Mouse (Mus musculus) embryonic facial prominence, embryonic 11.5 days (tissue): Measurements from ENCODE around the gene Ccn1. TPM values are rescaled to one million over a fixed set of nuclear protein-coding genes. Genes with fewer than 3 reads are reported as not detected.
A peak's percentile ranks its signal among the peaks of the same experiment; 100 is the strongest.

Experiments used
- ATAC-seq: fragments of 200-750 bp; cut with Nextera tagmentation; replicated peaks from 2 replicates; pipeline ENCODE4 v1.8.0; 2017; ENCODE audit warnings: low read depth; ENCODE audit not compliant: insufficient number of reproducible peaks, low FRiP score, low TSS enrichment
- DNase-seq: peaks from one replicate; pipeline ENCODE4 v3.0.0-alpha.2; 2015; ENCODE audit warnings: low spot score
- H3K27ac ChIP-seq: fragments of 300-500 bp; sonication (generic); replicated peaks from 2 replicates; pipeline ENCODE4 v1.5.1; 2014; ENCODE audit warnings: mild to moderate bottlenecking, low read depth, low read length, control low read depth
- H3K27me3 ChIP-seq: fragments of 300-500 bp; sonication (generic); 2 replicates; pipeline ENCODE4 v1.6.1; 2014; ENCODE audit warnings: mild to moderate bottlenecking, low read length, moderate library complexity, mixed read lengths; ENCODE audit not compliant: control insufficient read depth, insufficient read depth
- H3K36me3 ChIP-seq: fragments of 300-500 bp; sonication (generic); replicated peaks from 2 replicates; pipeline ENCODE4 v1.6.1; 2014; ENCODE audit warnings: low read depth, mild to moderate bottlenecking, low read length, moderate library complexity, mixed read lengths; ENCODE audit not compliant: control insufficient read depth, insufficient read depth
- H3K4me1 ChIP-seq: fragments of 300-500 bp; sonication (generic); 2 replicates; pipeline ENCODE4 v1.6.1; 2014; ENCODE audit warnings: low read length, mixed read lengths; ENCODE audit not compliant: control insufficient read depth, insufficient read depth
- H3K4me2 ChIP-seq: fragments of 300-500 bp; sonication (generic); 2 replicates; pipeline ENCODE4 v1.6.1; 2014; ENCODE audit warnings: low read depth, mild to moderate bottlenecking, control low read depth, low read length, moderate library complexity
- H3K4me3 ChIP-seq: fragments of 300-500 bp; sonication (generic); 2 replicates; pipeline ENCODE4 v1.5.1; 2014; ENCODE audit warnings: low read depth, low read length, control low read depth
- H3K9ac ChIP-seq: fragments of 300-500 bp; sonication (generic); replicated peaks from 2 replicates; pipeline ENCODE4 v1.6.1; 2014; ENCODE audit warnings: mild to moderate bottlenecking, control low read depth, low read length
- H3K9me3 ChIP-seq: fragments of 300-500 bp; sonication (generic); replicated peaks from 2 replicates; pipeline ENCODE4 v1.6.1; 2016; ENCODE audit warnings: mild to moderate bottlenecking, low read length, inconsistent platforms, mixed read lengths; ENCODE audit not compliant: control insufficient read depth
- WGBS: fragments of 180-500 bp; shearing (Covaris S2); extraction: QIAGEN DNeasy Blood & Tissue Kit; methylation state at CpG from one replicate; pipeline ENCODE4 v1.1.7; 2014; 5-methylcytosine and 5-hydroxymethylcytosine counted together
- polyA plus RNA-seq: library from polyadenylated mRNA; unstranded; fragments of >200 nt; fragmentation: Nextera tagmentation; extraction: Ambion mirVana; gene quantifications from 2 replicates; pipeline ENCODE4 v1.2.1, GENCODE M21; 2014

The Ccn1 gene
- 28.9 and 29.6 TPM in 2 replicates for polyA plus RNA-seq

DNA sequence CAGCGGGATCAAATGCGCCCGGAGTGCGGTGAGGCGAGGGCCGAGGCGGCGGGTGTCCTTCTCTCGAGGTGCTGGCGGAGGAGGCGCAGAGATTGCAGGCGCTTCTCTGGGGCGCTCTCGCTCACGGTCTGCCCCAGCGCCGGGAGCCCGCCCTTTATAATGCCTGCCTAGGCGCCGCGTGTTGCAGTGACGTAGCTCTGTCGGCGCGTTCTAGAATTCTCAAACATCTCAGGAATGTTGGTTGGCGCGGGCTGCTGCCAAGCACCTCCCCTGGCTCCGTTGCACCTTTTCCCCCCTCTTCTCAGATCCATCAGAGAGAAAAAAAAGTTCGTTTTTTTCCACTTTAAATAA lies at the start of gene Ccn1:
TSS of gene Ccn1 (minus strand) at position 130 of the 351 bp plus-strand sequence.
- H3K36me3 ChIP-seq: no peaks in the 10 kb centered on the region
- peak within 1 kb of the TSS; percentile 75 for H3K4me3 ChIP-seq
- WGBS: 0% methylated on average over 29 of the region's 29 CpGs
- ATAC-seq: peak; percentile 50
- no peaks in the 10 kb centered on the region for H3K27me3 ChIP-seq
- DNase-seq: peak; percentile 94
- peak within 1 kb of the TSS; percentile 79 for H3K4me2 ChIP-seq
- peak within 1 kb of the TSS; percentile 85 for H3K9ac ChIP-seq
- H3K9me3 ChIP-seq: no peaks in the 10 kb centered on the region
- H3K4me1 ChIP-seq: peaks cover 2% of the 10 kb centered on the region
- peak within 1 kb of the TSS; percentile 80 for H3K27ac ChIP-seq

DNA sequence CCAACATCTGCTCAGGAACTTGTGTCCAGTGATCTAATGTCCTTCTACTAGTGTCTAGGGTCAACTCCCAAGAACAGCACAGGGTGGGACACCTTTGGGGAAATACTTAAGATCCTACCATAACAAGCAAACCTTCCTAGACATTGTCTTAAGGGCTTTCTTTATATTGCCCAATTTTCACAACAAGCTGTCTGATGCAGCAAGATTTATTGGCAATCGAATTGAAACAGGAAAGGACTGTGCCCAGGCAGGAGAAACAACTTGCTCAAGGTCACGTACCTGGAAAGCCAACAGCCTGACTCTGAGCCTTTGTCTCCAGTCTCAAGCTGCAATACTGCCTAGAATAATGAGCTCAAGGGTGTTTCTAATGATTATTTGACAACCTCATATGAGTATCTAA lies 43.6 kb upstream of the Ccn1 start:
- Histone ChIP-seq H3K9me3 (no peaks in the 10 kb centered on the region), H3K4me1 (no peaks in the 10 kb centered on the region), H3K27me3 (no peaks in the 10 kb centered on the region), H3K9ac (no peak overlapping the region), H3K4me3 (no peak overlapping the region), H3K27ac (no peak overlapping the region), H3K4me2 (no peak overlapping the region), H3K36me3 (no peaks in the 10 kb centered on the region)
- DNase-seq (no peak), ATAC-seq (no peak)
- 93% methylated on average over 2 of the region's 2 CpGs for WGBS

DNA sequence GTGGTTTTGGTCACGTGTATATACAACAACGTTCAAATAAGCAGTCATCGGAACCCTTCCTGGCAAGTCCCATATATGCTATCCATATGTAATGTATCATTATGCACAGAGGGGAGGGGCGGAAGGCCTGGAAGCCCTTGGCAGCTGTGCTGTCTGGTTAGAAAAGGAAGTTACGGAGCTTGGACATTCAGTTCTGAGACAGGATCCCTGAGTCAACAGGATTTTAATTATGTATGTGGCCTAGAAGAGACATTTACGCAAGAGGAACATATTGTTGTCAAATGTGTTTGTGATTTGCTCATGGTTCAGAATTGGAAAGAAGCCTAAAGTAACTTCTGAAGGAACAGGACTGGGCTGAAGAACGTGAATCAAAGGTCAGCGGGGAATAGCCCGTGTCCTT lies 42.3 kb upstream of the Ccn1 start:
- H3K9me3 ChIP-seq: no peaks in the 10 kb centered on the region
- ATAC-seq (no peak), DNase-seq (no peak)
- H3K4me1 ChIP-seq: no peaks in the 10 kb centered on the region
- 77% methylated on average over 9 of the region's 9 CpGs for WGBS
- H3K27ac ChIP-seq: no peak overlapping the region
- H3K9ac ChIP-seq: no peak overlapping the region
- H3K27me3 ChIP-seq: no peaks in the 10 kb centered on the region
- no peaks in the 10 kb centered on the region for H3K36me3 ChIP-seq
- H3K4me2 ChIP-seq: no peak overlapping the region
- H3K4me3 ChIP-seq: no peak overlapping the region

DNA sequence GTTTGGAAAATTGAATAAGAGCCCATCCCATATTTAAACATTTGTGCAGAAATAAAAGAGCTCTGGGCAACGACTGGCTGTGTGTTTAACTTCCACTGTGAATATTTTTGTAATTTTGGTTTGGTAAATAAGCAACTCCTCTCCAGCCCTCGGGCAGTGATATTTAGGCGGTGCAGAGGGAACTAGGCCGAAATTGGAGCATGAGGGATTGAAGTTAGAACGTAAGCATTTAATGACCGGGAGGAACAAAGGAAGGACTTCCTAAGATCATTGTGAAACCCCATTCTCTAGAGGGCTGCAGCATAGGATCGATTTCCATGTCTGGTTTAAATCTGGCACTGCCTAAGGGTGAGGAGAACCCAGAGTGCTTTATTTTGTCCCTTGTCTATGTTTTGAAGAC lies 41.6 kb upstream of the Ccn1 start:
- no peak overlapping the region for H3K9ac ChIP-seq
- no peak overlapping the region for H3K4me3 ChIP-seq
- H3K9me3 ChIP-seq: no peaks in the 10 kb centered on the region
- H3K4me1 ChIP-seq: no peaks in the 10 kb centered on the region
- 33% methylated on average over 7 of the region's 7 CpGs for WGBS
- peak; percentile 45 for DNase-seq
- H3K36me3 ChIP-seq: no peaks in the 10 kb centered on the region
- no peak overlapping the region for H3K27ac ChIP-seq
- no peak overlapping the region for H3K4me2 ChIP-seq
- H3K27me3 ChIP-seq: no peaks in the 10 kb centered on the region
- ATAC-seq: no peak

DNA sequence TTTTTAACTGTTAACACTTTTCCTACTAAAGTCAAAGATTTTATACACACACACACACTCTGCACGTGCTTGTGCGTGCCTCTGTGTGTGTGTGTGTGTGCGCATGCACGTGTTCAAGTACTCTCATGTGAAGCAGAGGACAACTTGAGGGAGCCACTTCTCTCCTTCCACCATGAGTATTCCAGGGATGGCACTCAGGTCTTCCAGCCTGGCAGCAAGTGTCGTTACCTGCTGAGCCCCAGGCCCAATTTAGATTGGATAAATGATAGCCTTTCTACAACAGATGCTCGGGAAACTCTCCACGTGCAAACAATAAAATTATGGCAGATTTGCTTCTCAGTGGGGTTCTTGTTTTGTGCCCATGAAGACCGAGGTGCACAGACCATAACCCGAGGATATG lies 39.5 kb upstream of the Ccn1 start:
- Histone ChIP-seq H3K27ac (no peak overlapping the region), H3K4me1 (peaks cover 2% of the 10 kb centered on the region; the same call in 1 of the 2 replicates), H3K9me3 (no peaks in the 10 kb centered on the region), H3K9ac (no peak overlapping the region), H3K36me3 (no peaks in the 10 kb centered on the region), H3K27me3 (no peaks in the 10 kb centered on the region), H3K4me3 (no peak overlapping the region), H3K4me2 (no peak overlapping the region)
- ATAC-seq (no peak), DNase-seq (no peak)
- 90% methylated on average over 9 of the region's 9 CpGs for WGBS

DNA sequence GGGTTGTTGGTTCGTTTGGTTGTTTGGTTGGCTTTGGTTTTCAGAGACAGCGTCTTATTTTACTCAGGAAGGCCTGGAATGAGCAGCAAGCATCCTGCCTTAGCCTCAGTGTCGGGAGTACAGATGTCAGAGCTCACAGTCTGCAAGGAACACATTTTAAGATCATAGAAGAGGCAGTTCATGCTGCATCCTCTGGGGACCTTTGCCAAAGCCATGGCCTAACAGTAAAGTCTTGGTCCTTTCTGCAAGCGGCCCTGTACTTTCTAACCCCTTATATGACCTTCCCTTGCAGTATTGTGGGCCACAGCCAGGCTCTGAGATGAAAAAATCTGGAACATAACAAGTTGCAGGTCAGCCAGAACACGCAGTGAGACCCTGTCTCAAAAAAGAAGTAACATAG lies 38.1 kb upstream of the Ccn1 start:
- H3K4me2 ChIP-seq: no peak overlapping the region
- no peak overlapping the region for H3K4me3 ChIP-seq
- no peak overlapping the region for H3K27ac ChIP-seq
- H3K27me3 ChIP-seq: no peaks in the 10 kb centered on the region
- peaks cover 2% of the 10 kb centered on the region; the same call in 1 of the 2 replicates for H3K4me1 ChIP-seq
- H3K9me3 ChIP-seq: no peaks in the 10 kb centered on the region
- no peak for DNase-seq
- H3K9ac ChIP-seq: no peak overlapping the region
- WGBS: 68% methylated on average over 5 of the region's 5 CpGs
- no peak for ATAC-seq
- H3K36me3 ChIP-seq: no peaks in the 10 kb centered on the region

DNA sequence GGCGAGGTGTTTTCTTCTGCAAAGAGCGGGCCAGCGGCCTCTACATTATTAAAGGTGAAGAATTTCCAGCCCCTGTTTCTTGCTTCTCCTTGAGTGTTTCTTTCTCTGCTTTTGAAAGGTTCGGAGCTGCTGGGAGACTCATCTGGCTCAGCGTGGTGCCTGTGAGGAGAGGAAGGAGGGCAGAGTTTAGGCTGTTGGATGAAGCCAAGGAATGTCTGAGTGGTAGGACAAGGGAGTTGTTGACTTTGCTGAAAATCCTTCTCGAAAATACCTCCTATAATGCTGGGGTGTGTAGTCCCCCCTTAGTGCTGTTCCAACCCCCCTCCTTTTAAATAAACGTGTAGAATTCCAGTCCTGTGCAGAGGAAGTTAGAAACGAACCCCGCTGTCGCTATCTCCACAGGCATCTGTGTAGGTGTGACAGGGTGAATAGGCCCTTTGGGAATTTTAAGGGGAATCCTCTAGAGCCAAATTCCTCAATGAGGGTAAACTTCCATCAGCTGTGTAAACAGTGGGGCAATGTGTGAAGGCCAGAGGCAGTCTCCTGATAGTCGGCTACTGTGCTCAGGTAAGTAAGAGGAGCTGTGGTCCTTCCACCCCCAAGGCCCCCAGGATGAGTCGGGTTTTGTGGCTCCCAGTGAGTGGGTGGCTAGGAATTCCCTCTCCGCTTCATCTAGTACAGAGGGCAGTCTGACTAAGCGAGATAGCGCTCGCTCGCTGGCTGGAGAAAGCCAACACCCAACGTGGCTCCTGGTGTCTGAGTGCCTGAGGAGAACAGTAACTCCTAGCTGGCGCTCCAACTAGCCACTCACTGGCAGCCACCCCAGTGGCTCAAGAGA lies 35.0 kb upstream of the Ccn1 start:
- Histone ChIP-seq H3K36me3 (no peaks in the 10 kb centered on the region), H3K4me1 (peaks cover 2% of the 10 kb centered on the region; the same call in 1 of the 2 replicates), H3K27me3 (no peaks in the 10 kb centered on the region), H3K9me3 (no peaks in the 10 kb centered on the region), H3K4me2 (no peak overlapping the region), H3K27ac (no peak overlapping the region), H3K4me3 (no peak overlapping the region), H3K9ac (no peak overlapping the region)
- ATAC-seq (0 out of 2 replicates have a peak, but pooled peaks have one; percentile 39), DNase-seq (no peak)
- 35% methylated on average over 19 of the region's 19 CpGs for WGBS

DNA sequence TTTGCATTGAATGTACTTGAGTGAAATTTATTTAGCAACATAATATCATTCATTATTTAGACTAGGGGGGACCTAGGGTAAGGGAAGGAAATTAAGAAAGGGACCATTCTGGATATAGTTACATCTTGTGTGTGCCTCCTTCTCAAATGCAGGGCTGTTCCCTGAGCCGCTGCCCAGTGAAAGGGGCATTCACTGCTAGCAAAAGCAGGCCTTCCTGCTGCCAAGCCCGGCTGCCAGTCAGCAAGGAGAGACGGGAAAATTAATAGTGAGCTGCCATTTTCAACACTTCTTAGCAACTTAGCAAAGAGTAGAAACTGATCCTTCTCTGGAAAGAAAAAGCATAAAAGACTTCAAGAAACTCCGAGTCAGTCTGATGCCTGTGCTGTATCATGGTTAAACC lies 34.4 kb upstream of the Ccn1 start:
- Histone ChIP-seq H3K27me3 (no peaks in the 10 kb centered on the region), H3K4me2 (no peak overlapping the region), H3K36me3 (no peaks in the 10 kb centered on the region), H3K4me1 (peaks cover 2% of the 10 kb centered on the region; the same call in 1 of the 2 replicates), H3K9ac (no peak overlapping the region), H3K4me3 (no peak overlapping the region), H3K27ac (no peak overlapping the region), H3K9me3 (no peaks in the 10 kb centered on the region)
- WGBS: 62% methylated on average over 4 of the region's 4 CpGs
- DNase-seq: no peak
- no peak for ATAC-seq
